Mouse (Mus musculus): ENCODE results near the gene Sema4a. TPM values are rescaled to one million over a fixed set of nuclear protein-coding genes. Genes with fewer than 3 reads are reported as not detected.

Sema4a gene
- polyA plus RNA-seq (2012; rRNA removed), result 41.8 and 44.4 TPM in 2 replicates

GRCm38 (mm10) chr3:88460983-88461696, at the start of gene Sema4a:
Gene Sema4a (minus strand): TSS chr3:88461182.

GRCm38 (mm10) chr3:88509692-88510420, 48.9 kb upstream of the Sema4a start, which contains the start of gene Lmna:
Gene Lmna (minus strand): TSS chr3:88509956.

GRCm38 (mm10) chr3:88424605-88425329, 36.2 kb downstream of the Sema4a start, which contains the start of gene Slc25a44:
Gene Slc25a44 (minus strand): TSS chr3:88425139.

DNA sequence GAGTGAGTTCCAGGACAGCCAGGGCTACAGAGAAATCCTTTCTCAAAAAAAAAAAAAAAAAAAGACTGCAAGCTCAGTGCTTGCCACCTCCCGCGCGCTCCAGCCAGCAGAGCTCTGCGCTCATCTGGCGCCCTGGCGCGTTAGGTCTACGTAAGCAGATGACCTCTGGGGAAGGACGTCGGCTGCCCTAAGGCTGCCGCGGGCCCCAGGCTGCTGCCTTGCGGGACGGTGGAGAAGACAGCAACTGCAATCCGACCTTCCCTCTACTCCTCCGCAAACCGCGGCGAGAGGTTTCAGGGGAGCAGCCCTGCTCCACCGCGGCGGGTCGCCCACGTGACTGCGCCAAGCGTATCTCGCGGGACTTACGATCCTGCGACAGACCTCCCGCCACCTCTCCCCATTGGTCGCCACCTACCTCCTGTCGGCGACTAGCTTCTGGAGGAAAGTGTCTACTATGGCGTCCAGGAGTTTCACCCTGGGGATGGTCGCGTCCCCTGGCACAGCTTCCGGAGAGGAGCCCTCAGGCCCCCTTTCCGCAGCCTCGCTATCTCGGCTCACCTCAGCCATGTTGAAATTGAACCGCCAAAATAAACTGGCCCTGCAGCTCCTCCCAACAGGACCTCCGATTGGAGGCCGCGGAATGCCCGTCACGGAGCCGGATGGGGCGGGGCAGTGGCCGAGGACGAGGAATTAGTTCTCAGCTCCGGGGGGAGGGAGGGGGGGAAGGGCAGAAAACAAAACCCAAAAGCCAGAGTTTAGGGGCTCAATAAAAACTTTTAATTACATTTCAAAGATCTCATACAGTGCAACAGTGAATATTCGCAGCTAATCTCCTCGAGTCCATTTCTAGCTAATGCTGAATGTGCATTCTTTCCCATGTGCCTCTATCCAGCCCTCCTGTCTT, 51.0 kb downstream of the Sema4a start, which contains the start of gene Pmf1:
TSS of gene Pmf1 (minus strand) at position 591 of the 904 bp plus-strand sequence.

Other genes with a start within 250 kb of the Sema4a start
- 0.27 and 0.95 TPM in 2 replicates for gene Rhbg, start 206.5 kb downstream of the Sema4a start, polyA plus RNA-seq (2012; rRNA removed)
- gene Gm38392, start 174.0 kb downstream of the Sema4a start, polyA plus RNA-seq (2012; rRNA removed), result 0.09 and 0.23 TPM in 2 replicates
- gene Tsacc, start 164.2 kb downstream of the Sema4a start, polyA plus RNA-seq (2012; rRNA removed), result 5.3 and 6.7 TPM in 2 replicates
- gene Cct3, start 164.1 kb downstream of the Sema4a start, polyA plus RNA-seq (2012; rRNA removed), result 345 and 353 TPM in 2 replicates
- 62.5 and 76.0 TPM in 2 replicates for gene Glmp, start 136.2 kb downstream of the Sema4a start, polyA plus RNA-seq (2012; rRNA removed)
- 1.3 and 2.0 TPM in 2 replicates for gene Tmem79, start 125.0 kb downstream of the Sema4a start, polyA plus RNA-seq (2012; rRNA removed)
- gene Smg5, start 124.9 kb downstream of the Sema4a start, polyA plus RNA-seq (2012; rRNA removed), result 111 and 121 TPM in 2 replicates
- 1.6 and 4.0 TPM in 2 replicates for gene Paqr6, start 96.6 kb downstream of the Sema4a start, polyA plus RNA-seq (2012; rRNA removed)
- gene Bglap3, start 88.4 kb downstream of the Sema4a start, polyA plus RNA-seq (2012; rRNA removed), result 0.17 and 0.18 TPM in 2 replicates
- 0.81 TPM in 1 of 2 replicates, not detected in the other for gene Bglap2, start 82.5 kb downstream of the Sema4a start, polyA plus RNA-seq (2012; rRNA removed)
- 0.55 and 1.6 TPM in 2 replicates for gene Bglap, start 76.7 kb downstream of the Sema4a start, polyA plus RNA-seq (2012; rRNA removed)
- 56.6 and 58.5 TPM in 2 replicates for gene Pmf1, start 50.9 kb downstream of the Sema4a start, polyA plus RNA-seq (2012; rRNA removed)
- gene Slc25a44, start 36.0 kb downstream of the Sema4a start, polyA plus RNA-seq (2012; rRNA removed), result 32.4 and 34.5 TPM in 2 replicates
- 27.8 and 62.3 TPM in 2 replicates for gene Lmna, start 48.8 kb upstream of the Sema4a start, polyA plus RNA-seq (2012; rRNA removed)
- 81.4 and 92.2 TPM in 2 replicates for gene Mex3a, start 71.2 kb upstream of the Sema4a start, polyA plus RNA-seq (2012; rRNA removed)
- 0.61 and 4.2 TPM in 2 replicates for gene Rab25, start 87.1 kb upstream of the Sema4a start, polyA plus RNA-seq (2012; rRNA removed)
- gene Lamtor2, start 91.9 kb upstream of the Sema4a start, polyA plus RNA-seq (2012; rRNA removed), result 141 and 144 TPM in 2 replicates
- gene Ubqln4, start 92.6 kb upstream of the Sema4a start, polyA plus RNA-seq (2012; rRNA removed), result 102 and 104 TPM in 2 replicates
- 182 and 228 TPM in 2 replicates for gene Ssr2, start 114.7 kb upstream of the Sema4a start, polyA plus RNA-seq (2012; rRNA removed)
- 119 TPM in 2 replicates for gene Arhgef2, start 144.8 kb upstream of the Sema4a start, polyA plus RNA-seq (2012; rRNA removed)
- not detected in 2 replicates for gene Rxfp4, start 192.0 kb upstream of the Sema4a start, polyA plus RNA-seq (2012; rRNA removed)
- 140 and 145 TPM in 2 replicates for gene Khdc4, start 224.6 kb upstream of the Sema4a start, polyA plus RNA-seq (2012; rRNA removed)